Mouse (Mus musculus) cerebellum, adult 11-12 months (tissue): Measurements from ENCODE around the gene Gm9837.
A peak's percentile ranks its signal among the peaks of the same experiment; 100 is the strongest.
"Not testable (repeated sequence)": the region's sequence is repeated elsewhere in the genome, so short reads cannot be mapped to it uniquely, and the experiment has no call there.

Experiments
- DNase-seq: peaks from one replicate; pipeline ENCODE4 v3.0.0; 2022

The Gm9837 gene

GRCm38 (mm10) chr11:53456474-53457371 lies 13.6 kb downstream of the Gm9837 start, which contains the start of the genes Gm10447 and Shroom1:
Gene Gm10447, minus strand, starts transcription at chr11:53457110.
Gene Shroom1, plus strand, starts transcription at chr11:53457205.
- DNase-seq = no peak

DNA sequence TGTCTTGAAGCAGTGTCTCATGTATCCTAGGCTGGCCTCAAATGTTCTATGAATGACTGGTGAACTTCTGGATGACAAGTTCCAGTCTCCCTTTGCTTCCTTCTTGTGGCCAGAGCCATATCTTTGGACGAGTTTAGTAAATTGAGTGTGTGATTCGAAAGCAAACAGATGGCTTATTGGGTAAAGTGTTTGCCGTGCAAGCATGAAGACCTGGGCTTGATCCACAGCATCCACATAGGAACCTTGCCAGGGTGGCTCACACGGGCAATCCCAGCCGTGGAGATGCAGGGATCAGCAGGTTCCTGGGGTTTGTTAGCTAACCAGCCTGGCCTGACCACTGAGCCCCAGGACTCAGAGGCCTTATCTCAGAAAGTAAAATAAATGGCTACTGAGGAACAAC lies 17.2 kb downstream of the Gm9837 start:
- DNase-seq = no peak

GRCm38 (mm10) chr11:53452396-53452795 lies 17.9 kb downstream of the Gm9837 start:
- DNase-seq = peak; percentile 58

DNA sequence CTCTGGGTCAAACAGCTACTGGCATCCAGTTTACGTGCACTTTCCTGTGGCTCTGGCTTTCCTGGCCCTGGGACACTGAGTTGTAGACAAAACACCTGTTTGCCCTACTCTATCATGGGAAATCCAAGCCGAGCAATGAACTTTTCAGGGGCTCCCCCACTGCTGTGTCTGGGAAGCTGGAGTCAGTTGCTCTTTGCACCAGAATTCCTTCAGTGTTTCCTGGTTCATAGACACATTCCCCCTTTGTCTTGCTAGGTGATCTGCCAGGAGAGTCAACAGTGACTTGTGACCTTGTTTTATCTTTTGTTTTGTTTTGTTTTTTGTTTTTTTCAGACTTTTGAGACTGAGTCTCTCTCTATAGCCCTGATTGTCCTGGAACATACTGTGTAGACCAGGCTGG lies 18.9 kb downstream of the Gm9837 start:
- DNase-seq = no peak

- DNase-seq = no peak
Observed at GRCm38 (mm10) chr11:53450070-53450705, 20.1 kb downstream of the Gm9837 start.

DNA sequence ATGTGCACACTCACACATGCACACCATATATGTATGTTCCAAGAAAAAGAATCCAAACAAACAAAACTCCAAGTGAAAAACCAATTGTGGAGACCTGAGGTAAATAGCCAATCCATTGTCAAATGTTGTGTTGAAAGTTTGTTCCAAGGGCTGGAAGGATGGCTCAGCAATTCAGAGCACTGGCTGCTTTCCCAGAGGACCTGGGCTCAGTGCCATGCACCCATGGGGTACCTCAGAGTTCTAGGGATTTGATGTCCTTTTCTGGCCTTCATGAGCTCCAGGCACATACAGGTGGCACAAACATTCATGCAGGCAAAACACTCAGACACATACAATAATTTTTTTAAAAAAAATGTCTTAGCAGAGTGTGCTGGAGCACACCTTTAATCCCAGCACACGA lies 21.8 kb downstream of the Gm9837 start:
- peak; percentile 91 for DNase-seq

GRCm38 (mm10) chr11:53447996-53448395 lies 22.3 kb downstream of the Gm9837 start:
- no peak for DNase-seq

DNA sequence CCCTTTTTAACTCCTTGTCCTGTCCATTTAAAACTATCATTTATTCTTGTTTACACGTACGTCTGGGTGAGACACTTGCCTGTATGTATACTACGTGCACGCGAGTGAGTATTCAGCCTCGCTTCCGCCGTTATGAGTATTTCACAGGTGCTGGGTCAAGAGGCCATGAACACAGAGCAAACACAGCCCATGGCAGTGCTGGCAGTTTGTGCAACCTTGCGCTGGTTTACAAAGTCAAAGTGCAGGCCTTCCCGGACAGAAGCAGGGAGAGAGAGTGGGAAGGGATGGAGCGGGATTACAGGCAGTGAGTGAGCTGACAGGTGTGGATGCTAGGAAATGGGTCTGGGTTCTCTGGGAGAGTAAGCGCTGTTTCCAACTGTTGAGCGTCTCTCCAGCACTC lies 24.1 kb downstream of the Gm9837 start:
- no peak for DNase-seq

GRCm38 (mm10) chr11:53445562-53445961 lies 24.7 kb downstream of the Gm9837 start:
- DNase-seq = no peak

GRCm38 (mm10) chr11:53443861-53444260 lies 26.4 kb downstream of the Gm9837 start:
- DNase-seq = no peak

GRCm38 (mm10) chr11:53441921-53442320 lies 28.4 kb downstream of the Gm9837 start:
- no peak for DNase-seq

- no peak for DNase-seq
Observed at GRCm38 (mm10) chr11:53436338-53436737, 33.9 kb downstream of the Gm9837 start.

GRCm38 (mm10) chr11:53435504-53435903 lies 34.8 kb downstream of the Gm9837 start:
- DNase-seq = no peak

DNA sequence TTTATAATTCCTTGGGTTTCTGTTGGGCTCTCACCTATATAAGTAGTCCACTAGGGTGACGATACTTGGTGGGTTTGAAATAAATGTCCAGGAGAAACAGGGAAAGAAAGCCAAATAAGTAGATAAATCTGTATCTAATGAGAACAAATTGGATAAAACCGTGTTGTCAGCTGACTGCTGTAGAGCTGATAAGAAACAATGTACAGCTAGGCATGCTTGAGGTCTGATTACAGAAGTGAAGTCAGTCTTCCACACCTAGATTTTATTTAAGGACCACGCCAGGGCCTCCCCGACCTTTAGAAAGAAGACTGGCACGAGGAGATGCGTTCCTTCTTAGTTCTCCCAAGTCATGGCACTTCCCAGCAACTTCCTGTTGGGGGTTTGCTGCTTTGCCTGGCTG lies 37.2 kb downstream of the Gm9837 start:
- DNase-seq = no peak

DNA sequence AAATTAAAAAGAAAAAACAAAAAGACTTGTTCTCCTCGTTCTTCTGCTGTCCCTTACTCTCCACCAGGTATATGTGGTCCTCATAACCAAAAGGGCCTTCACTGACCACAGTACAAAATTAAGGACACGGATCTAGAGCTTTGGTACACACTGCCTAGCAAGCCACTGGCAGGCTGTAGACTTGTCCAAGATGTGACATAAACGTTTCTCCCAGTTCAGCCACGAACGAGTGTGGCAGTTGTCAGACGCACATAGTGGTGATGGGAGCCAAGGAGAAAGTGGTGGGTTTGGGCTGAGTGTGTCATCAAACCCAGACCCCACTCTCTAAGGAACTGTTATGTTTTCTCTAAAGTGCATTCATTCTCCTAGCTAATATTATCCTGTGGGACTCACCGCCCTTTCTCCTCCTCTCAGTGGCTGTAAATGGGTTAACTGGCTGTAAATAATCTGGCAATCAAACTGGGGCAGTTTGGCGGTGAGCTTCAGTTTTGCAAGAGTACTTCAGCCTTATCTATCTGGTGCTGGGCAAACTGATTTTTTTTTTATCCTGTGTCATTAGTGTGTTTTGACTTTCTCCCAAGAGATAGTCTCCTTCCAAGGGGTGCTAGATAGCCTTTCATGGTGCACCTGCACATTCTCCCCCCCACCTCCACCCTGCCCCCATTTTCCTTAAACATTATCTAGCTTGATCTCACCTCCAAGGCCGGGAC lies 38.8 kb downstream of the Gm9837 start:
- DNase-seq = no peak

DNA sequence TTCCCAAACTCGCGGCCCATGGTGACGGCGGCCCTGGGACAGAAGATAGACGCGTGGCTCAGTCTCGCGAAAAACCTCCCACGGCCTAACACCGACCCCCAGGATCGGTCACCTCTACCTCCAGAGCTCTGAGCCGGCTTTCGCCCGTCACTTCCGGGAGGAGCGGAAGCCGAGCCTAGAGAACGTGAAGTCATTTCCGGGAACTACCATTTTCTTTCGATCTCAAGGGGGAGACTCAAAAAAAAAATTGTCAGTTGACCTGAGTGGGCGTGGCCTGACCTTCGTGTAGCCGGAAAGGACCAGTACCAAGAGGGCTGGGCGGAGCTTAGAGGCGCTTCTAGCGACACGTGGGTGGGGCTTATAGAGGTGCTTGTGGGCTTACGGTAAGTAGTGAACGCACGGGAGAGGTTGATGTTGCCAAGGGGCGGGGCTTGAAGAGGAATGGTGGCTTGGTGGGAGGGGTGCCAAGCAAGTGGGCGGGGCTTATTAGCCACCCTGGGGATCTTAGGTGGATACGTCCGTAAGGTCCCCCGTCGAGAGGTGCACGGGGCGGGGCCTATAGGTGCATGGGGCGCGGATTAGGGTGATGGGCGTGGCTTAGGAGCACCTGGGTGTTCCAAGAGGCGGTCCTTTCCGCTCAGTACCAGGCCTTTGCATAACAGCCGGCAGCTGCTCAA lies 39.5 kb downstream of the Gm9837 start, which contains the start of the genes Uqcrq and Gdf9:
Gene Uqcrq (minus strand): TSS at position 162 of the 677 bp plus-strand sequence.
Gene Gdf9 (plus strand): TSS at position 354 of the 677 bp plus-strand sequence.
- DNase-seq = peak; percentile 100

- DNase-seq = no peak
Observed at GRCm38 (mm10) chr11:53430300-53430669, 40.0 kb downstream of the Gm9837 start.

- DNase-seq = no peak
Observed at GRCm38 (mm10) chr11:53429182-53429581, 41.1 kb downstream of the Gm9837 start.

DNA sequence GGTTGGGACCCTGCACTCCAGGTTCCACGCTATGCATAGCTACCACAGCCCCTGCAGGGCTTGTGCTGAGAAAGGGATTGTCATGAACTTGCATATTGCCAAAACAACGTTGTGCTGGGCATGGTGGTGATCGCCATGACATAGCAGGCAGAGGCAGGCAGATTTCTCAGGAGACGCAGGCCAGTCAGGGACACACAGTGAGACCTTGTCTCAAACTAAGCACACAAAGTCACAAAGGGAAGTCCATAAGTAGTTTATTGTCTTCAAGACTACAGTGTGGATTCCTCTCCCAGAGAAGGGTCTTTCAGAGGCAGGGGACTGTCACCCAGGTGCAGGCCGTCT lies 41.6 kb downstream of the Gm9837 start:
- no peak for DNase-seq

DNA sequence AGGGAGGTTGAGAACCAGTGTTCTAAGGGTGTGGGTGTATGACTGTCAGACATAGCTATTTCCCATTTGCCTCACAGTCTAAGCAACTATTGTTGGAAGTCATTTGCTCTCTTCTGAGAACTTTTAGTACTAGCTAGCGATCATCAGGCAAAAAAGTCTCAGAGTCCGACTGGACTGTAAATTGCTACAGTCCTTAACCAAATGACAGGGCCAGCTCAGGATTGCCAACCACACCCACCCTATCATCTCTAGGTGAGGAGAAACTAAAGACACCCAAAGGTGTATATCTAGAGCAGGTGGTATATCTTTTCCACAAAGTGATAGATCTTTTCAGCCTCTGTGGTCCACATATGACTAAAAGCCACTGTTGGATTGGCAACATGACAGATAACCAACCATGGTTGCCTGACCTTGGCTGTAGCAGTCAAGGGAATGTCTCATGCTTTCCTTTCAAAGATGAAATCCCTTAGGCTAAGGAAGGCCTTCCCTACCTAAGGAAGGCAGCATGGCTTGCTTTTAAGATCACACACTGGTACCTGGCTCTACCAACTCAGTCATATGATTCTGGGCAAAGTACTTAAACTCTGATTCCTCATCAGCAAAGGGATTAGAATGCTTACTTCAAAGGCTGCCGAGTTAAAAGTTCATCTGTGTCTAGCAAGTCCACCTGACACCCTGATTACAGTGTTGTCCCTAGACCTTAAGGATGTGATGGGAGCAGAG lies 42.1 kb downstream of the Gm9837 start:
- no peak for DNase-seq

DNA sequence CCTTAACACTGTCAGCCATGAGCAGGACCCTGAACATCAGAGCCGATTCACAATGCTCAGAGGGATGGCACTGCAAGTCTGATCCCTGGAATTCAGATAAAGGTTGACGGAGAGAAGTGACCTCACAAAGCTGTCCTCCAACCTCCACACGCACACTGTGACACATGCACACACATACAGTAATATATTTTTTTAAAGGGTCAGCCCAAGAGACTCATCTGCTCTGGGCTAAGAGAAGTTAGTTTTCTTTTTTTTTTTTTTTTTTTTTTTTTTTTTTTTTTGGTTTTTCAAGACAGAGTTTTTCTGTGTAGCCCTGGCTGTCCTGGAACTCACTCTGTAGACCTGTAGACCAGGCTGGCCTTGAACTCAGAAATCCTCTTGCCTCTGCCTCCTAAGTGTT lies 43.4 kb downstream of the Gm9837 start:
- not testable (repeated sequence) for DNase-seq

DNA sequence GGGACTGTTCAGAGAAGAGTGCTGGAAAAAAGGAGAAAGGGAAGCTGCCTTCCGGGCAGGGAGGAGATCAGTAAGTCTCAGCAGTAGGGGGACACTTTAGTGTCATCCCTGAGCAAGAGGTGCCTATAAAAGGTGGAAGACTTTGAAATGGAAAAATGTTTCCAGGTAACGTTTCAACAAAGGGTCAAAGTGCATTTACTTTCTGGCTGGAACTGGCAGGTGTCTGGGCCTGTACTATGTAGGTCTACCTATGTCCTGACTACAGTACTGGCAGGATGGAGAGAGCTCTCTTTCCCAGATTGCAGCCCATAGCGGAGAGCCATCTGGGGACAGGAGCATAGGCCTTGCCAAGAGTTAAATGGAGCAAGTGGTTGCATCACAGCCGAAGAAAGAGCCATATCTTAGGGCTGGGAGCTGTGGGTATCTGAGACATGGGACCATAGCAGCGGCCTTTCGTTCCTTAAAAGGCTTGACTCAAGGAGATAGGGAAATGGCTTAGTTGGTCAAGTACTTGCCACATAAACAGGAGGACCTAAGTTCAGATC lies 44.5 kb downstream of the Gm9837 start:
- no peak for DNase-seq
